Mouse (Mus musculus) bone marrow, adult 2 months (tissue): ENCODE measurements at regions not wholly inside any gene's neighbourhood (a gene's known extent, or its start where the extent isn't known, plus 50 kb on each side); places are given as distances from the start of the nearest gene placed in this dataset.

Experiments
- H3K27ac ChIP-seq: fragments of 200-500 bp; 2 replicates; pipeline ENCODE4 v1.5.1; 2012; ENCODE audit warnings: low read depth, mild to moderate bottlenecking, control low read depth, inconsistent platforms, low read length; ENCODE audit not compliant: control insufficient read depth, poor library complexity, insufficient read depth
- H3K4me1 ChIP-seq: fragments of 200-500 bp; 2 replicates; pipeline ENCODE4 v1.6.1; 2011; ENCODE audit warnings: low read length; ENCODE audit not compliant: control insufficient read depth, insufficient read depth
- H3K4me3 ChIP-seq: fragments of 200-500 bp; replicated peaks from 2 replicates; pipeline ENCODE3; 2011; ENCODE audit warnings: mild to moderate bottlenecking, low read depth, low read length, control low read depth; ENCODE audit not compliant: control insufficient read depth
- CTCF ChIP-seq: fragments of 200-500 bp; IDR thresholded peaks from 2 replicates; pipeline ENCODE4 v1.5.1; 2011; ENCODE audit warnings: low read length, control low read depth; ENCODE audit not compliant: control insufficient read depth, insufficient read depth
- POLR2A ChIP-seq: fragments of 200-500 bp; IDR thresholded peaks from 2 replicates; pipeline ENCODE4 v1.6.1; 2011; ENCODE audit warnings: low read depth, mild to moderate bottlenecking, control low read depth, low read length, borderline replicate concordance; ENCODE audit not compliant: control insufficient read depth
- WGBS: fragments of 180-500 bp; shearing (Covaris S2); methylation state at CpG from one replicate; pipeline ENCODE4 v1.1.7; 2018; 5-methylcytosine and 5-hydroxymethylcytosine counted together

- WGBS, result 84% methylated on average over 6 of the region's 6 CpGs
- Histone ChIP-seq H3K27ac (no peak overlapping the region), H3K4me1 (no peaks in the 10 kb centered on the region), H3K4me3 (no peak overlapping the region)
- TF ChIP-seq CTCF (no peak), POLR2A (no peak)
Observed at GRCm38 (mm10) chr1:137972620-137973350, 202.7 kb downstream of the Ptprc start.

DNA sequence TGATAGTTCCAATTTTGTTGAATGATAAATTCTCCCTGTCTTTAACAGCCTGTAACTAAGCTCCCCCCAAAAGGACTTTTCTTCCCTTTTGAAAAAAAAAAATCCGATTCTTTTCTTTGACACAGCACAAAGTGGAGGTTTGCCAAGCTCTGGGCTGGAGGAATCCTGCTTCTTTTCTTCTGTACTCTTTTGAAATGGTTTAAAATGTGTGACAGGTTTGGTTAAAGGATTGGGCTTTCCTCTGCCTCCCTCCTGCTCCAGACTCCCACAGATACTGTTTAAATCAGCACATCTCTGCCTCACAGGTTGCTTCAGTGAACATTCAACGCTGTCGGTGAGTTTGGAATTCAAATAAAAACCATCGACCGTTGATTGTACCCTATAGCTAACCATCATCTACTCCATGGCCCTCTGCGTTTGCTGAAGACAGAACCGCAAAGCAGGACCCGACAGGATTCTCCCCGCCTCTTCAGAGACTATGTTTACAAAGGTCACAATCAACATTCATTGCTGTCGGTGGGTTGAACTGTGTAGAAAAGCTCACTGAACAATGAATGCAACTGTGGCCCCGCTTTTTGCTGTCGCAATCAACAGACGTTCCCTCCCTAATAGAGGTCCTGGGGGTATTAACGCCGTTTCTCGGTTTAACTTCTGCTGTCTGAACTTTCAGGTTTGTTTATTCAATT is 209.2 kb downstream of the Ptprc start:
- 83% methylated on average over 16 of the region's 16 CpGs for WGBS
- TF ChIP-seq POLR2A, result no peak
- TF ChIP-seq CTCF, result no peak
- Histone ChIP-seq H3K27ac (no peak overlapping the region), H3K4me1 (no peaks in the 10 kb centered on the region), H3K4me3 (no peak overlapping the region)

DNA sequence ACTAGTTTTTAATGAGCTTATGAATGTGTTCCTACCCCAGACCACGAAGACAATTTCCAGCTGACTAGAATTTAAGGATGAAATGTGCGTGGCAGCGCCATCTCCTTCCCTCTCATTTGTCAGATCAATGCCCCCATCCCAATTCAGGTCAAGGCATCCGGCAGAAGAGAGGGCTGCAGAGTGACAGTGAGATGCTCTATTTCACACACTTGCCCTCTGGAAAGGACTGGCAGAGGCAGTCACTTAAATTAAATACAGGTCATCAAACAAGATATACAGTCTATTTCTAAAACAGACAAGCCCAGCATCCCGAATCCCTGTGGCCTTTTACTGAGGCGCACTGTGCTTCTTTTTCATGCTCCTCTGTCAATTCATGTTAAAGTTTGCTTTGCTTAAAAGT is 211.9 kb downstream of the Ptprc start:
- TF ChIP-seq CTCF, result no peak
- TF ChIP-seq POLR2A, result no peak
- Histone ChIP-seq H3K4me3 (no peak overlapping the region), H3K27ac (no peak overlapping the region), H3K4me1 (no peaks in the 10 kb centered on the region)
- 80% methylated on average over 6 of the region's 6 CpGs for WGBS

DNA sequence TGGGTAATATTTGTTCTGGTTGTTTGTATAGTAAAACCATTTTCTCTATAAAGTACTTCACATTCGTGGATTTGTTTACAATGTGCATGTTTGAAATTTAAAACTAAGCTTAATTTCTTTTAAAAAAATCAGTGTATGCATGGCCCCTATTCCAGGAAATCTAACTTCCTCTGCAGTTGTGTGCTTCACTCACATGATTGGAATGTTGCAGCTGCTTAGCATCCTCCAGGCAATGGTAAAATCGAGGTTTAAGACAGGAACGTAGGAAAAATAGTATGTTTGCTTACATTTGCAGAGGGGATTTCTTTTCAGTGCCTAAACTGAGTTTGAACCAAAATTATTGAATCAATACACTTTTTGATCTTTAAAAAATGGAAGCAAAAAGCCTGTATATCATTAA is 217.5 kb downstream of the Ptprc start:
- 74% methylated on average over 3 of the region's 3 CpGs for whole genome bisulfite sequencing
- H3K4me1 ChIP-seq, result no peaks in the 10 kb centered on the region
- TF ChIP-seq CTCF (no peak), POLR2A (no peak)

DNA sequence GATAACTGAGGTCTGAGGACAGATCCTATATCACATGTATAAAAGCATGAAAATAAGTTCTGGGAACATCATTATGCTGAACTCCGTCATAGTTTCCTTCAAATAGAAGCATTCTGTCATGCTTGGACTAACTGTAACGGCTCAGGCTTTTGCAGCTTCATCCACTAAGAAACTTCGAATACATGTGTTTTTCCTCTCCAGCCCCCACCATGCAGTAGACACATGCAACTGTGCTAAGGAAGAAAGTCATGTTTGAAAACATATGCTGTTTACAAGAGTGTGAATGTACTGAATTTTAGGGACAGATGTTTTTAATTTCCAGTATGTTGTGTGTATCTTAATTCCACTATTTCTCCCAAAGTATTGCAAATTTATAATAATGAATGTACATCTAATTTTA is 219.5 kb downstream of the Ptprc start:
- WGBS, result 79% methylated on average over 3 of the region's 3 CpGs
- no peak overlapping the region for H3K27ac ChIP-seq
- no peak overlapping the region for H3K4me3 ChIP-seq
- H3K4me1 ChIP-seq, result no peaks in the 10 kb centered on the region
- TF ChIP-seq CTCF (no peak), POLR2A (no peak)

More for the DNA sequence above, 217.5 kb downstream of the Ptprc start:
- Histone ChIP-seq H3K4me3 (no peak overlapping the region), H3K27ac (no peak overlapping the region)

GRCm38 (mm10) chr1:137955139-137955538 is 220.4 kb downstream of the Ptprc start:
- H3K4me1 ChIP-seq, result no peaks in the 10 kb centered on the region

GRCm38 (mm10) chr1:137953369-137953768 is 222.1 kb downstream of the Ptprc start:
- TF ChIP-seq CTCF (no peak), POLR2A (no peak)
- H3K4me3 ChIP-seq, result no peak overlapping the region
- no peak overlapping the region for H3K27ac ChIP-seq
- WGBS, result 80% methylated on average over 1 of the region's 1 CpGs
- no peaks in the 10 kb centered on the region for H3K4me1 ChIP-seq

More at GRCm38 (mm10) chr1:137955139-137955538, 220.4 kb downstream of the Ptprc start:
- no peak overlapping the region for H3K4me3 ChIP-seq
- TF ChIP-seq CTCF (no peak), POLR2A (no peak)
- no peak overlapping the region for H3K27ac ChIP-seq
- 87% methylated on average over 2 of the region's 2 CpGs for WGBS

DNA sequence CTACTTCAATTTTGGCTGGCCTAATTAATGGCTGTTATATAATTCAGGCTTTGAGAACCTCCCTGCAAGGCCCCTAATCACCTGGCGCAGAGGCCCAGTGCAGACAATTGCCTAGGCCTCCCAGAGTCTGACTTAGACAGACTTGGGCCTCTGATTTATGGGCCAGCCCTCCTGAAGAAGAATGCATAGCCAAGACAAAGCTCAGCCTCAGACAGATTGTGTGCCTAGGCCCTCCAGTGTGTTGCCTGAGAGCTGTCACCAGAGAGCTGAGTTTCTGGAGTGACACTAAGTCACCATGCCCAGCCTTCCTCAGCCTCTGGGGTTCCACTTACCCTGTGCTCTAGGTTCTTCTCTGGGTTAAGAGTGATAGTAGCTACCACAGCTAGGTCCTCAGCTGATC is 222.7 kb downstream of the Ptprc start:
- TF ChIP-seq CTCF, result no peak
- TF ChIP-seq POLR2A, result no peak
- WGBS, result 91% methylated on average over 1 of the region's 1 CpGs
- H3K4me3 ChIP-seq, result no peak overlapping the region
- H3K27ac ChIP-seq, result no peak overlapping the region
- H3K4me1 ChIP-seq, result no peaks in the 10 kb centered on the region
